Mouse (Mus musculus) liver, embryonic 11.5 days (tissue): ENCODE results near the gene 9330159F19Rik. TPM values are rescaled to one million over a fixed set of nuclear protein-coding genes. Genes with fewer than 3 reads are reported as not detected.

Source experiments
- ATAC-seq: fragments of 200-750 bp; cut with Nextera tagmentation; replicated peaks from 2 replicates; pipeline ENCODE4 v1.8.0; 2017; ENCODE audit warnings: moderate number of reproducible peaks, mild to moderate bottlenecking, moderate TSS enrichment, moderate library complexity; ENCODE audit not compliant: low FRiP score
- DNase-seq: peaks from one replicate; pipeline ENCODE4 v3.0.0-alpha.2; 2017; ENCODE audit warnings: low spot score
- H3K27ac ChIP-seq: fragments of 300-500 bp; sonication (generic); 2 replicates; pipeline ENCODE4 v1.5.1; 2014; ENCODE audit warnings: mild to moderate bottlenecking, low read depth, low read length, control low read depth
- H3K27me3 ChIP-seq: fragments of 300-500 bp; sonication (generic); replicated peaks from 2 replicates; pipeline ENCODE4 v1.6.1; 2014; ENCODE audit warnings: low read length, mixed read lengths; ENCODE audit not compliant: control insufficient read depth, insufficient read depth
- H3K36me3 ChIP-seq: fragments of 300-500 bp; sonication (generic); 2 replicates; pipeline ENCODE4 v1.6.1; 2014; ENCODE audit warnings: mild to moderate bottlenecking, low read length, moderate library complexity, mixed read lengths; ENCODE audit not compliant: control insufficient read depth, insufficient read depth
- H3K4me1 ChIP-seq: fragments of 300-500 bp; sonication (generic); replicated peaks from 2 replicates; pipeline ENCODE4 v1.6.1; 2014; ENCODE audit warnings: low read length, mixed read lengths; ENCODE audit not compliant: control insufficient read depth, insufficient read depth
- H3K4me2 ChIP-seq: fragments of 300-500 bp; sonication (generic); 2 replicates; pipeline ENCODE4 v1.6.1; 2014; ENCODE audit warnings: mild to moderate bottlenecking, control low read depth, moderate library complexity
- H3K4me3 ChIP-seq: fragments of 300-500 bp; sonication (generic); 2 replicates; pipeline ENCODE4 v1.5.1; 2014; ENCODE audit warnings: low read depth, low read length, control low read depth
- H3K9ac ChIP-seq: fragments of 300-500 bp; sonication (generic); 2 replicates; pipeline ENCODE4 v1.6.1; 2014; ENCODE audit warnings: low read depth, low read length, control low read depth
- H3K9me3 ChIP-seq: fragments of 300-500 bp; sonication (generic); 2 replicates; pipeline ENCODE4 v1.6.1; 2016; ENCODE audit warnings: low read length, inconsistent platforms, mixed read lengths; ENCODE audit not compliant: control insufficient read depth
- WGBS: fragments of 180-500 bp; shearing (Covaris S2); extraction: QIAGEN DNeasy Blood & Tissue Kit; methylation state at CpG from one replicate; pipeline ENCODE4 v1.1.7; 2014; 5-methylcytosine and 5-hydroxymethylcytosine counted together
- polyA plus RNA-seq: library from polyadenylated mRNA; unstranded; fragments of >200 nt; fragmentation: Nextera tagmentation; extraction: Ambion mirVana; gene quantifications from 2 replicates; pipeline ENCODE4 v1.2.1, GENCODE M21; 2014

9330159F19Rik gene
- polyA plus RNA-seq, 1 experiment from 2014 or later: 0.07 TPM

GRCm38 (mm10) chr10:29225329-29225728, 13.9 kb downstream of the 9330159F19Rik start:
- DNase-seq (no peak), ATAC-seq (no peak)
- Histone ChIP-seq H3K36me3 (no peaks in the 10 kb centered on the region), H3K4me2 (no peak overlapping the region), H3K9me3 (no peaks in the 10 kb centered on the region), H3K9ac (no peak overlapping the region), H3K4me3 (no peak overlapping the region), H3K27me3 (no peaks in the 10 kb centered on the region), H3K27ac (no peak overlapping the region), H3K4me1 (no peaks in the 10 kb centered on the region)
- 84% methylated on average over 4 of the region's 4 CpGs for WGBS

GRCm38 (mm10) chr10:29231208-29231607, 19.8 kb downstream of the 9330159F19Rik start:
- Histone ChIP-seq H3K27ac (no peak overlapping the region), H3K36me3 (no peaks in the 10 kb centered on the region), H3K9ac (no peak overlapping the region), H3K4me3 (no peak overlapping the region), H3K9me3 (no peaks in the 10 kb centered on the region), H3K27me3 (no peaks in the 10 kb centered on the region), H3K4me1 (no peaks in the 10 kb centered on the region), H3K4me2 (no peak overlapping the region)
- WGBS: 78% methylated on average over 2 of the region's 2 CpGs
- ATAC-seq: no peak
- no peak for DNase-seq

Other genes with a start within 250 kb of the 9330159F19Rik start
- not detected in 2 replicates for gene 2310057J18Rik, start 225.3 kb upstream of the 9330159F19Rik start, polyA plus RNA-seq
- 0.64 and 0.90 TPM in 2 replicates for gene Soga3, start 67.8 kb upstream of the 9330159F19Rik start, polyA plus RNA-seq
- not detected in 2 replicates for gene Gm49353, start 12.7 kb upstream of the 9330159F19Rik start, polyA plus RNA-seq
- 32.9 and 38.0 TPM in 2 replicates for gene Echdc1, start 101.6 kb downstream of the 9330159F19Rik start, polyA plus RNA-seq
- 28.3 and 32.6 TPM in 2 replicates for gene Rnf146, start 150.8 kb downstream of the 9330159F19Rik start, polyA plus RNA-seq